Mouse (Mus musculus): ENCODE results near the gene Rnf38. TPM values are rescaled to one million over a fixed set of nuclear protein-coding genes. Genes with fewer than 3 reads are reported as not detected.
A peak's percentile ranks its signal among the peaks of the same experiment; 100 is the strongest.

Gene Rnf38
- polyA plus RNA-seq, 1 experiment from 2014 or later = 30.3 TPM

DNA sequence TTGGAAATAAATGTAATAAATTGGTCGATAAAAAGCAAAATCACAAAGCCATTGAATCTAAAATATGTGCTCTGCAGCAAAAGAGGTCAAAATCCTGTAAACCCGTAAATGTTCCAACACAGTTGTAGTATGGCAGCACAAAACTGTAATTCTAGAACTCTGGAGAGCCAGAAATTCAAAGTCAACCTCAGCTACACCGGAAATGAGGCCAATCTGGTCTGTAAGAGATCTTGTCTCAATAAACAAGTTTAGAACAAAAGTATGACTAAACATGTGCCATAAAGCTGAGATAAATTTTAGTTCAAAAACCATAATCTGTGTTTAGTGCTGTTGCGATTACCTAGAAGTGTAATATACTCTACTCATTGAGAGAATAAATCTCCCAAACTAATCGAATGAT is 69.0 kb downstream of the Rnf38 start:
- no peaks in the 10 kb centered on the region for H3K9me3 ChIP-seq (replicated peaks; ENCODE audit: control insufficient read depth, low read length, poor library complexity, severe bottlenecking)
- peaks cover 46% of the 10 kb centered on the region for H3K4me1 ChIP-seq (ENCODE audit: control insufficient read depth, insufficient read depth, low read length)
- no peak overlapping the region for H3K4me3 ChIP-seq (ENCODE audit: low read depth, low read length)

DNA sequence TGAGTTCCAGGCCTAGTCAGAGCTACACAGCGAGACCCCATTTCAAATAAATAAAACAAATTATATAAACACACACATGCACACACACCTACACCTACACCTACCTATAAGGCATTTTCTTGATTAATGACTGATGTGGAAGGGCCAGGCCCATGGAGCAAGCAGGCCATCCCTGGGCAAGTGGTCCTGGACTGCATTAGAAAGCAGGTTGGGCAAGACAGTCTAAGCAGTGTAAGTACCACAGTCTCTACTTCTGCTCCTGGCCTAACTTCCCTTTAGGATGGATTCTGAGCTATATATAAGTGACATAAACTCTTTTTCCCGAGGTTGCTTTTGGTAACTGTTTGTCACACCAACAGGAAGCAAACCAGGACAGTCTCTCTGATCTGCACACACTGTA is 70.6 kb downstream of the Rnf38 start:
- Histone ChIP-seq H3K27ac (ENCODE audit: low read length) (no peak overlapping the region), H3K4me3 (ENCODE audit: low read depth, low read length) (no peak overlapping the region), H3K27me3 (ENCODE audit: control insufficient read depth, insufficient read depth, low read depth, low read length) (no peaks in the 10 kb centered on the region), H3K9ac (ENCODE audit: low read depth, low read length) (no peak overlapping the region), H3K4me1 (ENCODE audit: control insufficient read depth, insufficient read depth, low read length) (peaks cover 46% of the 10 kb centered on the region), H3K36me3 (ENCODE audit: control insufficient read depth, insufficient read depth, low read length) (no peaks in the 10 kb centered on the region), H3K9me3 (replicated peaks; ENCODE audit: control insufficient read depth, low read length, poor library complexity, severe bottlenecking) (no peaks in the 10 kb centered on the region), H3K4me2 (ENCODE audit: low read length) (no peak overlapping the region)
- no peak for ATAC-seq
- WGBS = 79% methylated on average over 2 of the region's 2 CpGs

More for the DNA sequence above, 69.0 kb downstream of the Rnf38 start:
- Histone ChIP-seq H3K27me3 (ENCODE audit: control insufficient read depth, insufficient read depth, low read depth, low read length) (no peaks in the 10 kb centered on the region), H3K36me3 (ENCODE audit: control insufficient read depth, insufficient read depth, low read length) (no peaks in the 10 kb centered on the region), H3K4me2 (ENCODE audit: low read length) (peak overlapping the region; percentile 33), H3K9ac (ENCODE audit: low read depth, low read length) (no peak overlapping the region), H3K27ac (ENCODE audit: low read length) (no peak overlapping the region)
- 85% methylated on average over 5 of the region's 5 CpGs for WGBS
- ATAC-seq = no peak

DNA sequence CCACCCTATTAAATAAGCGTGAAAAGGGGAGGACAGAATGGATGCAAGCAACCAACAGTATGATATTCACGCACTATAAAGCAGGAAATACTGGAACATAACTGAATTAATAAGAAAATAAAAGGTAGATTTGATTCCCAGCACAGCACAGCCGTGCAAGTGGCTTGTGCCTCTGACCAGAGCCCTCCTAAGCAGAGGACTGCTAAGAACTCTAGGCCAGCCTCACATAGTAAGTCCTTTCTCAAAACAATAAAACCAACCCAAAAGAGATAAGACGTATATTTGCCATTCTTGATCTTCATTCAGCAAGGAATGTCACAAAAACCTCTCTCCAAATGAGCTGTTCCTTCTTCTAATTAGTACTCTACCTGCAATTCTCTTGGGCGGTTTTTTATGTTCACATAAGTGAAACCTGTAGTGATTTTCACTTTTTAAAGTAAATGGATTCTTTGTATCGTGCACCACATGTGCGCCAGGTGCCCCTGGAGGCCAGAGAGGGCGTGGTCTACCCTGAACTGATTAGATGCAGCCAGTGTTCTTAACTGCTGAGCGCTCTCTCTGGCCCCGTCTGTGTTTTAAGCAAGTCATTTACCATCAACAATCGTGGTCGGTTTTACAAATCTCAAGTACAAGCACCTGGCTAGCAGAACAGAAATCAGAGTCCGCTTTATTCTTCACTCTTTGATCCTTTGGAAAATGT is 72.4 kb downstream of the Rnf38 start:
- H3K4me3 ChIP-seq (ENCODE audit: low read depth, low read length) = no peak overlapping the region
- no peak overlapping the region for H3K27ac ChIP-seq (ENCODE audit: low read length)
- no peaks in the 10 kb centered on the region for H3K27me3 ChIP-seq (ENCODE audit: control insufficient read depth, insufficient read depth, low read depth, low read length)
- H3K9me3 ChIP-seq (replicated peaks; ENCODE audit: control insufficient read depth, low read length, poor library complexity, severe bottlenecking) = no peaks in the 10 kb centered on the region
- H3K4me2 ChIP-seq (ENCODE audit: low read length) = no peak overlapping the region
- no peak for ATAC-seq
- 50% methylated on average over 13 of the region's 13 CpGs for WGBS
- H3K4me1 ChIP-seq (ENCODE audit: control insufficient read depth, insufficient read depth, low read length) = peaks cover 44% of the 10 kb centered on the region
- H3K9ac ChIP-seq (ENCODE audit: low read depth, low read length) = no peak overlapping the region
- 0 out of 2 replicates have a peak, but pooled peaks cover 2% of the 10 kb centered on the region for H3K36me3 ChIP-seq (ENCODE audit: control insufficient read depth, insufficient read depth, low read length)

DNA sequence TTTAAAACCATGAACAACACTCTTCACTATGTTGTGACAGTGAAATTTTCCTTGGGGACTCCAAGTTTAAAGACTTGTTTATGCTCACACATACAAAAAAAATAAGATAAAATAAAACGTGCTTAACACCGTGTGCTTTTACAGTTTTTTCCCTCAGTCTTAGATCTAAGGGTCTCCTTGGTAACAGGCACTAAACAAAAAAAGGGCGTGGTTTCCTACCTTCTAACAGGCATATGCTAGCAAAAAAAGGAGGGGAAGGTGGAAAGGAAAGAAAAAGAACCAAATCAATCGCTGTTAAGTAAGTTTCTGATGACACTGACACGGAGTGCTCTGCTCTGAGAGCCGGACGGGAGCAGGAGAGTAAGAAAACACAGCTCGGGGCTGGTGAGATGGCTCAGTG is 73.8 kb downstream of the Rnf38 start:
- Histone ChIP-seq H3K27ac (ENCODE audit: low read length) (no peak overlapping the region), H3K4me1 (ENCODE audit: control insufficient read depth, insufficient read depth, low read length) (peaks cover 32% of the 10 kb centered on the region), H3K4me3 (ENCODE audit: low read depth, low read length) (no peak overlapping the region), H3K9me3 (replicated peaks; ENCODE audit: control insufficient read depth, low read length, poor library complexity, severe bottlenecking) (no peaks in the 10 kb centered on the region), H3K4me2 (ENCODE audit: low read length) (no peak overlapping the region), H3K27me3 (ENCODE audit: control insufficient read depth, insufficient read depth, low read depth, low read length) (no peaks in the 10 kb centered on the region), H3K9ac (ENCODE audit: low read depth, low read length) (no peak overlapping the region), H3K36me3 (ENCODE audit: control insufficient read depth, insufficient read depth, low read length) (0 out of 2 replicates have a peak, but pooled peaks cover 2% of the 10 kb centered on the region)
- 83% methylated on average over 8 of the region's 8 CpGs for WGBS
- ATAC-seq = no peak

- Histone ChIP-seq H3K36me3 (ENCODE audit: control insufficient read depth, insufficient read depth, low read length) (0 out of 2 replicates have a peak, but pooled peaks cover 5% of the 10 kb centered on the region), H3K27ac (ENCODE audit: low read length) (no peak overlapping the region), H3K4me1 (ENCODE audit: control insufficient read depth, insufficient read depth, low read length) (peaks cover 8% of the 10 kb centered on the region), H3K4me2 (ENCODE audit: low read length) (no peak overlapping the region), H3K27me3 (ENCODE audit: control insufficient read depth, insufficient read depth, low read depth, low read length) (no peaks in the 10 kb centered on the region), H3K4me3 (ENCODE audit: low read depth, low read length) (no peak overlapping the region), H3K9me3 (replicated peaks; ENCODE audit: control insufficient read depth, low read length, poor library complexity, severe bottlenecking) (no peaks in the 10 kb centered on the region), H3K9ac (ENCODE audit: low read depth, low read length) (no peak overlapping the region)
- no peak for ATAC-seq
- 73% methylated on average over 6 of the region's 6 CpGs for WGBS
Measured at GRCm38 (mm10) chr4:44156481-44156880, 77.1 kb downstream of the Rnf38 start.

DNA sequence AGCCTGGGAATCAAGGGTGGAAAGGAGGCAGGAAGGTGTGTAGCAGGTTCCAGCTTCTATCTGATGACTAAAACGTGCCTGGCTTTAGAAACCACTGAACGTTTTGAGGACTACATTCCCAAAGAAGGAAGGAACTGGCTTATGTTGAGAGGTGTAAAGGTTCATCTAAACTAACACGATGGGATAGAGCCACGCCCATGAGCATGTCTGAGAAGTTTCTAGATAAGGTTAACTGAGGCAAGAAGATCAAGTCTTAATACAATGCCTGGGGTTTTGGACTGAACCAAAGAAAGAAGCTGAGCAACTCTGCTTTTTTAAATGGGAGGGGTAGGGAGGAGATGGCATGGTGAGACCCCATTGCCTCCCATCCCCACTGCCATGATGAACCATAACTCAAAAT is 78.7 kb downstream of the Rnf38 start:
- Histone ChIP-seq H3K9me3 (replicated peaks; ENCODE audit: control insufficient read depth, low read length, poor library complexity, severe bottlenecking) (no peaks in the 10 kb centered on the region), H3K27ac (ENCODE audit: low read length) (no peak overlapping the region), H3K4me1 (ENCODE audit: control insufficient read depth, insufficient read depth, low read length) (no peaks in the 10 kb centered on the region; the same call in 1 of the 2 replicates), H3K36me3 (ENCODE audit: control insufficient read depth, insufficient read depth, low read length) (peaks cover 7% of the 10 kb centered on the region; the same call in 1 of the 2 replicates), H3K4me3 (ENCODE audit: low read depth, low read length) (no peak overlapping the region), H3K9ac (ENCODE audit: low read depth, low read length) (no peak overlapping the region), H3K4me2 (ENCODE audit: low read length) (no peak overlapping the region), H3K27me3 (ENCODE audit: control insufficient read depth, insufficient read depth, low read depth, low read length) (no peaks in the 10 kb centered on the region)
- ATAC-seq = no peak
- 91% methylated on average over 4 of the region's 4 CpGs for WGBS

GRCm38 (mm10) chr4:44152904-44153303 is 80.7 kb downstream of the Rnf38 start:
- no peak for ATAC-seq
- no peak overlapping the region for H3K4me2 ChIP-seq (ENCODE audit: low read length)
- no peaks in the 10 kb centered on the region for H3K27me3 ChIP-seq (ENCODE audit: control insufficient read depth, insufficient read depth, low read depth, low read length)
- H3K4me1 ChIP-seq (ENCODE audit: control insufficient read depth, insufficient read depth, low read length) = no peaks in the 10 kb centered on the region
- 87% methylated on average over 4 of the region's 4 CpGs for WGBS
- H3K9me3 ChIP-seq (replicated peaks; ENCODE audit: control insufficient read depth, low read length, poor library complexity, severe bottlenecking) = no peaks in the 10 kb centered on the region
- no peak overlapping the region for H3K9ac ChIP-seq (ENCODE audit: low read depth, low read length)
- H3K36me3 ChIP-seq (ENCODE audit: control insufficient read depth, insufficient read depth, low read length) = peaks cover 10% of the 10 kb centered on the region
- no peak overlapping the region for H3K27ac ChIP-seq (ENCODE audit: low read length)
- no peak overlapping the region for H3K4me3 ChIP-seq (ENCODE audit: low read depth, low read length)

DNA sequence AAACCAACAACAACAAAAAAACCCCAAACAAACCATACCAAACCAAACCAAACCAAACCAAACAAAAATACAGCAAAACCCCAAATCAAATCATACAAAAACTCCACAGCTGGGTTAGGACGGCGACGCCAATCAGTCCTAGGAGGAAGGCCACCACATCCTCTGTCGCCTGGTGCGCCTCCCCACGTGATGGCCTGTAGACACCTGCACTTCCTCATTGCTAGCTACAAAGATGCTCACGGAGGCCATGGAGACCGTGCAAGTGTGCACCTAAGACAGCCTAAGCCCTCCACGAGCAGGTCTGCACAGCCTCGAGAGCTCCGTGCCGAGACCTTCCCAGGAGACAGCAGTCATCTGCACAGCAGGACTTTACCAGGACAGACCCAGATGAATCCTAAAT is 106.8 kb downstream of the Rnf38 start:
- Histone ChIP-seq H3K9me3 (replicated peaks; ENCODE audit: control insufficient read depth, low read length, poor library complexity, severe bottlenecking) (no peaks in the 10 kb centered on the region), H3K36me3 (ENCODE audit: control insufficient read depth, insufficient read depth, low read length) (peaks cover 28% of the 10 kb centered on the region), H3K27me3 (ENCODE audit: control insufficient read depth, insufficient read depth, low read depth, low read length) (no peaks in the 10 kb centered on the region), H3K4me1 (ENCODE audit: control insufficient read depth, insufficient read depth, low read length) (no peaks in the 10 kb centered on the region), H3K9ac (ENCODE audit: low read depth, low read length) (no peak overlapping the region), H3K4me2 (ENCODE audit: low read length) (no peak overlapping the region), H3K4me3 (ENCODE audit: low read depth, low read length) (no peak overlapping the region), H3K27ac (ENCODE audit: low read length) (no peak overlapping the region)
- 96% methylated on average over 12 of the region's 12 CpGs for WGBS
- no peak for ATAC-seq

- no peaks in the 10 kb centered on the region for H3K9me3 ChIP-seq (replicated peaks; ENCODE audit: control insufficient read depth, low read length, poor library complexity, severe bottlenecking)
- H3K27ac ChIP-seq (ENCODE audit: low read length) = no peak overlapping the region
- peak; percentile 32; the same call in 1 of the 2 replicates for ATAC-seq
- no peaks in the 10 kb centered on the region for H3K27me3 ChIP-seq (ENCODE audit: control insufficient read depth, insufficient read depth, low read depth, low read length)
- H3K36me3 ChIP-seq (ENCODE audit: control insufficient read depth, insufficient read depth, low read length) = no peaks in the 10 kb centered on the region
- H3K4me3 ChIP-seq (ENCODE audit: low read depth, low read length) = no peak overlapping the region
- 56% methylated on average over 9 of the region's 9 CpGs for WGBS
- H3K4me1 ChIP-seq (ENCODE audit: control insufficient read depth, insufficient read depth, low read length) = no peaks in the 10 kb centered on the region
- H3K4me2 ChIP-seq (ENCODE audit: low read length) = no peak overlapping the region
- H3K9ac ChIP-seq (ENCODE audit: low read depth, low read length) = no peak overlapping the region
Measured at GRCm38 (mm10) chr4:44119410-44120201, 114.0 kb downstream of the Rnf38 start.
